Mouse (Mus musculus) testis, postnatal 14 days (tissue): ENCODE measurements around the gene Cpne5.
"Not testable (repeated sequence)": the region's sequence is repeated elsewhere in the genome, so short reads cannot be mapped to it uniquely, and the experiment has no call there.

ENCODE experiments used
- DNase-seq: peaks from one replicate; pipeline ENCODE4 v3.0.0; 2021; ENCODE audit warnings: low spot score

Cpne5 gene

GRCm38 (mm10) chr17:29237772-29238420 lies at the start of gene Cpne5:
Gene Cpne5, minus strand, starts transcription at chr17:29238167.
- DNase-seq: peak; percentile 31

- DNase-seq: no peak
Observed at GRCm38 (mm10) chr17:29282216-29282952, 44.4 kb upstream of the Cpne5 start.

GRCm38 (mm10) chr17:29281541-29281940 lies 43.6 kb upstream of the Cpne5 start:
- DNase-seq: no peak

DNA sequence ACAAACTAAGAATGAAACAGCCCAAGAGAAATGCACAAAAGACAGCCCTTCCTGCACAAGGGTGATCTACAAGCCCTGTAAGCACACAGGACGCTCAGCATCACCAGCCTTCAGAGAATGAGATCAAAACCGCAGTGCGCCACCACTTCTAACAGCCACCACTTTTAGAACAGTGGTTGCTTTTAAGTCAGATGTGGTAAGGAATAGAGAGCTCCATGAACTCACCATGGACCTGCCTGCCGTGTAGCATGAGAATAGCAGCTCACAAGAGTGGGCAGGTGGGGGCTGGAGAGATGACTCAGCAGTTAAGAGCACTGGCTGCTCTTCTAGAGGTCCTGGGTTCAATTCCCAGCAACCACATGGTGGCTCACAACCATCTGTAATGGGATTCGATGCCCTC lies 42.5 kb upstream of the Cpne5 start:
- DNase-seq: no peak

DNA sequence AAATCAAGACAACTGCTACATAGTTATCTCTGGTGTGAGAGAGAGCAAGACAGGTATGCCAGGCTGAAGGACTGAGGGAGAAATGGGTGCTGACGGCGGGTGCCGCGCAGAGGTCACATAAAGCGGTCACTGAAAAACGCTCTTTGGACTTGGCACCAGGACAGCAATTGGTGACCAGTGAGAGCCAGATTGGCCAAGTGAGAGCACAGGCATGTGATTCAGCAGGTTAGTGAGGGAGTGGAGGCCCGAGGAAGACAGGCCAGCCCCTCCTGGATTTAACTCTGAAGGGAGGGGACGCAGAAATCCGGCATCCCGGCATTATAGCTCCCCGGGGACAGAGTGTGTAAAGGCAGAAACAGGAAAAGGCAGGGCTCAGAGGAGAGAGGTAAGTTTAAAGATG lies 35.9 kb upstream of the Cpne5 start:
- no peak for DNase-seq

DNA sequence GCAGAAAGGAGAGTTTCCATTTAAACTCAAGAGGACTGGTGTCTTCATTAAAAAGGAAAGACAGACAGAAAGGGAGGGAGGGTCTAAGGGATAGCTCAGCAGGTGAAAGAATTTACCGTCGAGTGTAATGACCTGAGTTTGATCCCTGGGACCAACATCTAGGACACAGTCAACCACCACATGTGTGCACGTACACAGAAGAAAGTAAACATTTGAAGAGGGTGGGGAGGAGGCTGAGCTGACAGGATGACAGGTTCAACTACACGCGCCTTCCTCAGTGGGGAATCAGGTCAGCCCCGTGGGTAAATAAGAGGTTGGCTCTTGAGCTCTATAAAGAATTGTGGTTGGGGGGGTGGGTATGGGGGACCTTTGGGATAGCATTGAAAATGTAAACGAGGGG lies 35.2 kb upstream of the Cpne5 start:
- DNase-seq: no peak

- no peak for DNase-seq
Observed at GRCm38 (mm10) chr17:29270148-29270698, 32.3 kb upstream of the Cpne5 start.

DNA sequence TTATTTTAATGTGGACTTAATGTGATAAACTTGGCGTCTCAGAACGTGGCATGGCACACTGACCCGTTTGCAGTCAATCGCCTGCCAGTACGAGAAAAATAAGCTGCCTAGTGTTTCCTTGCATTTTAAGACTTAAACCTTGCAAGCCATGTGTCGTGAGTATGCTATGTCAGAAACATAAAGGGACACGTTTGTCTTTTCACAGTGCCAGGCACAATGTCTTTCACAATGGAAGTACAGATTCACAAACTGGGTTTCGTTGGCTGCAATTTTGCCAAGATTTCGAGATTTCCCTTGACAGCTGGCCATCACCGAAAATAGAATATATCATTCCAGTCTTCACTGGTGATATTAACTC lies 31.4 kb upstream of the Cpne5 start:
- DNase-seq: no peak

DNA sequence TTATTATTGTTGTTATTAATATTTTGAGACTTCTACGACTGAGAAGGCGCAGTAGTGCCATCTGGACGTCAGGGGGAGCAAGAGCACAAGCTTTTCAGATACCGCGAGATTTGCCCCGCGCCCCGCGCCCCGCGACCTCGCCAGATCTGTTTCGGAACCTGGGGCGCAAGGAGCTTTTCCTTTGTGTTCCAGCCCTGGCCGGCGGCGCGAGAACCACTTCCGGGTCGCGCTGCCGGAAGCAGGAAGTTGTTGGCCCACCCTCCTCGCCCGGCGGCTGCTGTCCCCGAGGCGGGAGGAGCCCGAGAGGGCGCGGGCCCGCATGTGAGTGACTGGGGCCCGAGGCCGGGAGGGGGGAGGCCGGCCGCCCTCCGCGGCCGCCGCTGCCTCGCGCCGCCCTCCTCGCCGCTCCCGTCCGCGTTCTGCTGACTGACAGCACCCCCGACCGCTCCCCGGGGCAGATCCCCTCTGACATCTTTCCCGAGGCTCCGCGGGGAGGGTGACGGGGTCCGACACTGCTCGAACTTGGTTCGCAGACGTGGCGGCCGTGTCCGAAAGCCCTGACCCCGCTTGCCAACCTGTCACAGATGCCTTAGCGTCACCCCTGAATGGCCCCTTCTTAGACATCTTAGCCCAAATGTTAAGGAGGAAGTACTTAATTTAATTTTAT lies 30.8 kb upstream of the Cpne5 start, which contains the start of gene BC004004:
Gene BC004004 (plus strand): TSS at position 107 of the 667 bp plus-strand sequence.
- DNase-seq: peak; percentile 96

- no peak for DNase-seq
Observed at GRCm38 (mm10) chr17:29267931-29268681, 30.1 kb upstream of the Cpne5 start.

- not testable (repeated sequence) for DNase-seq
Observed at GRCm38 (mm10) chr17:29267040-29267439, 29.1 kb upstream of the Cpne5 start.

GRCm38 (mm10) chr17:29264760-29265159 lies 26.8 kb upstream of the Cpne5 start:
- no peak for DNase-seq

DNA sequence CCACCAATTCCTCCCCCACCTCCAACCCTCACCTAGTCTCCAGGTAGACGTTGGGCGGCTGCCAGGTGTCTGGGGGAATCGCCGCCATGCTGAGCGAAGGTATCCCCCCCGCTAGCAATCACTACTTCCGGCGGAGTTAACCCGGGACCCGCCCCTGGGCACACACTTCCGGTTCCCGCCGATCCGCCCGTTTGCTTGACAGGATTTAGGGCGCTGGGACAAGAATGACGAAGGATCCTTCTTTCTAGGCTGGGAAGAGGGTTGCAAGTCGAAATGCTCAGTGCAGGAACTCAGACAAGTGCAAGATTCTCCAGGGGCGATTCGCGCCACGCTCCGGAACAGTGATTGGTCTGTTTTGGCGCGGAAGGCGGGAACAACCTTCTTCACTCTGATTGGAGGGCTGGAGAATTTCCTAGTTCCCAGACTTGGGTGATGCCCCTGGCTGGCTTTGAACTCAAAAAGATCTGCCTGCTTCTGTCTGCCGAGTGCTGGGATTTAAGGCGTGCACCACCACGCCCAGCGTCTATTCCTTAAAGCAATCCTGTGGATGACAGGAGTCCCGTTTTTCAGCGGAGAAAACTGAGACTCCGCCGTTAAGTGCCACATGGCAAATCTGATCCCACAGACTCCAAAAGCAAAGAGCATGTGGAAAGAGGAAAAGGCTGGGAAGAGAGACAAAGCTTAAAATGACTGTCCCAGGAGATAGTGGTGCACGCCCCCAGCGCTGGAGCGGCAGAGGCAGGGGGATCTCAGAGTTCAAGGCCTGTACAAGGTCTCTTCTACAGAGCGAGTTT lies 26.1 kb upstream of the Cpne5 start, which contains the start of gene Ppil1:
Gene Ppil1 (minus strand): TSS at position 347 of the 794 bp plus-strand sequence.
- peak; percentile 87 for DNase-seq

DNA sequence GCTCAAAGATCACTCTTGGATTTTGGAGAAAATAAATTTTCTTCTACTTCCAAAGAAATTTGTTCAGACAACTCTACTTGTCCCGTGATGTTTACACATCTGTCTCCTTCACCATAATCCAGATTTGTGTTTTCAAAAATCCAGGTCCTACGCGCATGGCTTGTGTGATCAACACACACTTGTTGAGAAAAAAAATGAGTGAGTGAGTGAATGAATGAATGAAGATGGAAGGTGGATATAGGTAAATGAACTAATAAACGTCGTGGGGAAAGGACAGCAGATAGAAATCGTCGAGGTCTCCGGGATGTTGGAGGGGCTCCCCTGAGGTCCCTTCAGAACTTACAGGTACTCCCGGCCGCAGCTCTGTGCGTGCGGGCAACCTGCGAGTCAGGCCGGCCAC lies 25.4 kb upstream of the Cpne5 start:
- no peak for DNase-seq

DNA sequence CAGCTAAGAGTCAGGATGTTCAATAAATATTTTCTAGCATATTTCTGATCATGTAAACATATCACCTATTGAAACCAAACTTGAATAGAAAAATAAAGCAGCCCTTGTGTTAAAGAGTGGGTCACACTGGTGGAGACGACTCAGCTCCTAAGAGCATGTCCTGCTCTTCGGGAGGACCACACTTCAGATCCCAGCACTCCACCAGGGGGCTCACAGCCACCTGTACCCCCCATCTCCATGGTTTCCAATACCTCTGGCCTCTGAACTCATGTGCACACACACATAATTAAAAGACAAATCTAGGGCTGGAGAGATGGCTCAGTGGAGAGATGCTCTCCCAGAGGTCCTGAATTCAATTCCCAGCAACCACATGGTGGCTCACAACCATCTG lies 24.3 kb upstream of the Cpne5 start:
- no peak for DNase-seq

GRCm38 (mm10) chr17:29261603-29262258 lies 23.8 kb upstream of the Cpne5 start:
- DNase-seq: no peak

GRCm38 (mm10) chr17:29260501-29260900 lies 22.5 kb upstream of the Cpne5 start:
- no peak for DNase-seq

- DNase-seq: peak; percentile 43
Observed at GRCm38 (mm10) chr17:29259489-29259888, 21.5 kb upstream of the Cpne5 start.

- DNase-seq: no peak
Observed at GRCm38 (mm10) chr17:29258921-29259320, 21.0 kb upstream of the Cpne5 start.

DNA sequence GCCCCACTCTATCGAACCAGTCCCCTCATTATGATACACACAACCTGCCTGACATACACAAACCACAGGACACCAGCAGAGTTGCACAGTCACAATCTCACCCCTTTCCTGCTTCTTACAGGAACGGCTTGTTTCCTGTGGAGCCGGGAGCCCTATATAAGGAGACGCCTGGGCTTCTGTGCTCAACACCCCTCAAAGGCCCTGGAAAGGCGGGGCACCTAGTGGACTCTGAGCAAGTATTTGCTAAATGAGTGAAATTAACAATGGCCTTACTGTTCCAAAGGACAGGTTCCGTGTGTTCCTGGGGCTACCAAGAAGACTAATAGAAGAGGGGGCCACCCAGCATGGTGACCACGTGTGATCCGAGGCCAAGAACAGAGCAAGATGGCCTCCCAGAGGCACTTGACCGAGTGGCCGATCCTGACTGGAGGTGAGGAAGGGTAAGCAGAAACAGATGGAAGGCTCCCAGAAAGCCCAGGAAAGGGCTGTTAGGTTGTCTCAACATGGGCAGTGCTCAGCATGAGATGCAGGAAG lies 20.1 kb upstream of the Cpne5 start:
- no peak for DNase-seq
